25 mouse cellular contexts compared by ENCODE assay signal in the genomic region with DNA sequence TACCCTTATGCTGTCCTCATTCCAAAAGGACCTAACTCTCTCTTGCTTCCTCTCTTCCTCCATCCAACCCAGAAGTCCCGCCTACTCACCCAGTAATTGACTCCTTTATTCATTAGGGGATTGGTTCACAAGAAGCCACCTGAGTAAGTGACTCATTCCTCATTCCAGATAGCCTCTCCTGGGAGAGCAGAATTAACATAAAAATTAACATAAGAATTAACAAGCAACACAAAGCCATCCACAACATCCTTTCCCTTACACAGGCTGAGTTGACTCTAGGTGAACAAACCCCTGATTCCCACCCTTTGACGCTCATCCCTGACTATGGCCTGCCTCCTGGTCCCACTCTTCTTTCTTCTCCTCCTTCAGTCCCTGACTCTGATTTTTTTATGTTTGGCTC. TPM values are rescaled to one million over a fixed set of nuclear protein-coding genes. Genes with fewer than 3 reads are reported as not detected.
A peak's percentile ranks its signal among the peaks of the same experiment; 100 is the strongest.
DNase-seq lines count a peak whose midpoint lies in the region; ATAC-seq lines count a peak whose summit lies in the region.
"Had no signal": no experiment of that assay in that cellular context is flagged by ENCODE, and none has a peak within 500 bp of the region (broad histone marks: within the 10 kb centered on the region; RNA-seq: fewer than 3 reads in every experiment).

No protein-coding gene starts in this region.

- H3K27me3 ChIP-seq in hindbrain, embryonic 11.5 days (ENCODE audit: control insufficient read depth, insufficient read depth, low read length), result no peaks in the 10 kb centered on the region
- no peaks in the 10 kb centered on the region for H3K27me3 ChIP-seq in hindbrain, embryonic 12.5 days
- H3K27me3 ChIP-seq: embryonic facial prominence, embryonic 12.5 days; forebrain, embryonic 13.5 days; forebrain, embryonic 15.5 days; Patski had no signal

- no peaks in the 10 kb centered on the region for H3K4me1 ChIP-seq in hindbrain, embryonic 11.5 days (replicated peaks; ENCODE audit: control insufficient read depth, insufficient read depth, low read length)
- no peaks in the 10 kb centered on the region for H3K4me1 ChIP-seq in hindbrain, embryonic 12.5 days
- H3K4me1 ChIP-seq: embryonic facial prominence, embryonic 10.5 days; embryonic facial prominence, embryonic 12.5 days; forebrain, embryonic 13.5 days; forebrain, embryonic 15.5 days had no signal

- WGBS in hindbrain, embryonic 11.5 days, result 81% methylated on average over 2 of the region's 2 CpGs
- WGBS in hindbrain, embryonic 12.5 days, result 81% methylated on average over 2 of the region's 2 CpGs

- no peak overlapping the region for H3K4me2 ChIP-seq in hindbrain, embryonic 11.5 days (replicated peaks; ENCODE audit: low read depth, low read length)
- H3K4me2 ChIP-seq in hindbrain, embryonic 12.5 days (replicated peaks), result no peak overlapping the region
- H3K4me2 ChIP-seq: embryonic facial prominence, embryonic 12.5 days; forebrain, embryonic 13.5 days; forebrain, embryonic 15.5 days had no signal

- no peak overlapping the region for H3K9ac ChIP-seq in hindbrain, embryonic 11.5 days (ENCODE audit: low read depth, low read length)
- H3K9ac ChIP-seq in hindbrain, embryonic 12.5 days, result no peak overlapping the region
- H3K9ac ChIP-seq: embryonic facial prominence, embryonic 12.5 days; forebrain, embryonic 13.5 days; forebrain, embryonic 15.5 days; forebrain, postnatal 0 days had no signal

- H3K4me3 ChIP-seq in hindbrain, embryonic 11.5 days (ENCODE audit: low read depth, low read length), result no peak overlapping the region
- H3K4me3 ChIP-seq in hindbrain, embryonic 12.5 days, result no peak overlapping the region
- H3K4me3 ChIP-seq: embryonic facial prominence, embryonic 10.5 days; embryonic facial prominence, embryonic 12.5 days; forebrain, embryonic 13.5 days; forebrain, embryonic 15.5 days had no signal

- H3K27ac ChIP-seq in hindbrain, embryonic 11.5 days (ENCODE audit: low read depth, low read length), result no peak overlapping the region
- no peak overlapping the region for H3K27ac ChIP-seq in hindbrain, embryonic 12.5 days
- H3K27ac ChIP-seq: embryonic facial prominence, embryonic 10.5 days; embryonic facial prominence, embryonic 12.5 days; forebrain, embryonic 13.5 days; forebrain, embryonic 15.5 days had no signal

- no peaks in the 10 kb centered on the region for H3K36me3 ChIP-seq in hindbrain, embryonic 11.5 days (ENCODE audit: control insufficient read depth, insufficient read depth, low read length)
- no peaks in the 10 kb centered on the region for H3K36me3 ChIP-seq in hindbrain, embryonic 12.5 days
- H3K36me3 ChIP-seq: embryonic facial prominence, embryonic 10.5 days; embryonic facial prominence, embryonic 12.5 days; forebrain, embryonic 15.5 days; G1E had no signal

- peak; percentile 40; the same call in 1 of the 2 replicates for ATAC-seq in hindbrain, embryonic 11.5 days (ENCODE audit: low FRiP score)
- no peak for ATAC-seq in hindbrain, embryonic 12.5 days (ENCODE audit: low FRiP score)
- ATAC-seq: activated CD4-positive, CD25-positive, alpha-beta regulatory T cell, adult 4 months; CD4-positive, CD25-positive, alpha-beta regulatory T cell, adult 4 months; forebrain, embryonic 13.5 days; forebrain, embryonic 15.5 days; forebrain, postnatal 0 days; Patski had no signal

- no peaks in the 10 kb centered on the region for H3K9me3 ChIP-seq in hindbrain, embryonic 11.5 days (ENCODE audit: control insufficient read depth, low read length)
- H3K9me3 ChIP-seq in hindbrain, embryonic 12.5 days (replicated peaks), result no peaks in the 10 kb centered on the region
- H3K9me3 ChIP-seq: embryonic facial prominence, embryonic 10.5 days; embryonic facial prominence, embryonic 12.5 days; forebrain, embryonic 13.5 days; forebrain, embryonic 15.5 days; G1E had no signal

- no peak for DNase-seq in hindbrain, embryonic 11.5 days (ENCODE audit: low spot score)
- DNase-seq in ES-CJ7 (ENCODE audit: low read depth, low spot score) (peak; percentile 81), R1 (ENCODE audit: low read depth, low spot score) (peak; percentile 94)
- DNase-seq in spleen, postnatal 36 days (ENCODE audit: low spot score in 2 of 2), result no peak
- DNase-seq in gastrocnemius, postnatal 25 days, result no peak
- no peak for DNase-seq in frontal cortex, adult 2 months (ENCODE audit: extremely low spot score in 1 of 2, low spot score in 1 of 2)
- DNase-seq: adrenal gland, adult 8-10 months; adrenal gland, postnatal 14 days; adrenal gland, postnatal 36 days; B cell, adult 2 months; cerebellum, adult 11-12 months; cerebellum, adult 2 months; cerebellum, adult 9-10 months; cerebellum, postnatal 10 days; cerebellum, postnatal 25 days; forebrain, postnatal 0 days had no signal

RNA-seq across cellular contexts. Expression of gene Ccn2, which starts 36.9 kb away (rescaled TPM):
- polyA plus RNA-seq in hindbrain, embryonic 11.5 days (2014; fragmentation: Nextera tagmentation; extraction: Ambion mirVana), result 4.3 and 6.6 TPM in 2 replicates
- 6.8 and 10.0 TPM in 2 replicates for polyA plus RNA-seq in hindbrain, embryonic 12.5 days (2016; fragmentation: Nextera tagmentation; extraction: Ambion mirVana)
- total RNA-seq in gastrocnemius, postnatal 25 days (2021), result 10 to 100 TPM; 13.2 to 28.1 TPM
- 38.3 and 38.7 TPM in 2 replicates for polyA plus RNA-seq in frontal cortex, adult 2 months (2012; rRNA removed)
- polyA plus RNA-seq: activated CD4-positive, CD25-positive, alpha-beta regulatory T cell, adult 4 months; CD4-positive, CD25-positive, alpha-beta regulatory T cell, adult 4 months; G1E had no signal

Comparison
In these comparisons a context has a peak if more than half of its experiments do, and no peak if none do; other contexts are left out.
1. DNase-seq: peak in ES-CJ7 (single experiment) and R1 (single experiment); none in hindbrain, embryonic 11.5 days (single experiment), spleen, postnatal 36 days (0 of 2), gastrocnemius, postnatal 25 days (single experiment) and frontal cortex, adult 2 months (0 of 2).